23 mouse cellular contexts compared by ENCODE assay signal in genomic region chr4:52265196-52265595, GRCm38 (mm10).
DNase-seq lines count a peak whose midpoint lies in the region; ATAC-seq and TF ChIP-seq lines count a peak whose summit lies in the region.
"Had no signal": no experiment of that assay in that cellular context is flagged by ENCODE, and none has a peak within 500 bp of the region (broad histone marks: within the 10 kb centered on the region; RNA-seq: fewer than 3 reads in every experiment).

No protein-coding gene starts in this region.

- H3K27me3 ChIP-seq in embryonic facial prominence, embryonic 14.5 days (replicated peaks; ENCODE audit: control insufficient read depth, insufficient read depth, low read length), result no peaks in the 10 kb centered on the region
- H3K27me3 ChIP-seq in embryonic facial prominence, embryonic 10.5 days (replicated peaks; ENCODE audit: low read depth, poor library complexity, severe bottlenecking), result no peaks in the 10 kb centered on the region
- H3K27me3 ChIP-seq in forebrain, embryonic 16.5 days (replicated peaks; ENCODE audit: control insufficient read depth, insufficient read depth, low read length), result no peaks in the 10 kb centered on the region
- H3K27me3 ChIP-seq in forebrain, embryonic 12.5 days, result no peaks in the 10 kb centered on the region
- no peaks in the 10 kb centered on the region for H3K27me3 ChIP-seq in midbrain, embryonic 14.5 days (ENCODE audit: control insufficient read depth, insufficient read depth, low read length)
- no peaks in the 10 kb centered on the region for H3K27me3 ChIP-seq in midbrain, embryonic 15.5 days (replicated peaks)
- H3K27me3 ChIP-seq: embryonic facial prominence, embryonic 13.5 days; hindbrain, embryonic 12.5 days; hindbrain, embryonic 15.5 days had no signal

- no peak overlapping the region for H3K27ac ChIP-seq in embryonic facial prominence, embryonic 14.5 days (replicated peaks; ENCODE audit: low read depth, low read length)
- no peak overlapping the region for H3K27ac ChIP-seq in embryonic facial prominence, embryonic 10.5 days (replicated peaks)
- H3K27ac ChIP-seq in forebrain, embryonic 16.5 days (ENCODE audit: low read length), result no peak overlapping the region
- H3K27ac ChIP-seq in forebrain, embryonic 12.5 days, result no peak overlapping the region
- H3K27ac ChIP-seq in layer of hippocampus, adult 2 months, result peak overlapping the region; percentile 23; the same call in 1 of the 2 replicates
- no peak overlapping the region for H3K27ac ChIP-seq in midbrain, embryonic 14.5 days (replicated peaks; ENCODE audit: low read depth, low read length)
- no peak overlapping the region for H3K27ac ChIP-seq in midbrain, embryonic 15.5 days
- H3K27ac ChIP-seq: embryonic facial prominence, embryonic 13.5 days; gastrocnemius, adult 2 months; hindbrain, embryonic 12.5 days; hindbrain, embryonic 15.5 days had no signal

- no peaks in the 10 kb centered on the region for H3K36me3 ChIP-seq in embryonic facial prominence, embryonic 14.5 days (ENCODE audit: control insufficient read depth, insufficient read depth, low read length)
- no peaks in the 10 kb centered on the region for H3K36me3 ChIP-seq in embryonic facial prominence, embryonic 10.5 days (replicated peaks)
- no peaks in the 10 kb centered on the region for H3K36me3 ChIP-seq in forebrain, embryonic 16.5 days (ENCODE audit: control insufficient read depth, insufficient read depth)
- no peaks in the 10 kb centered on the region for H3K36me3 ChIP-seq in forebrain, embryonic 12.5 days (replicated peaks)
- no peaks in the 10 kb centered on the region for H3K36me3 ChIP-seq in midbrain, embryonic 14.5 days (ENCODE audit: control insufficient read depth, insufficient read depth, low read length)
- no peaks in the 10 kb centered on the region for H3K36me3 ChIP-seq in midbrain, embryonic 15.5 days (replicated peaks)
- H3K36me3 ChIP-seq: embryonic facial prominence, embryonic 13.5 days; hindbrain, embryonic 12.5 days; hindbrain, embryonic 15.5 days had no signal

- H3K4me2 ChIP-seq in embryonic facial prominence, embryonic 14.5 days (ENCODE audit: low read depth, low read length), result no peak overlapping the region
- H3K4me2 ChIP-seq in forebrain, embryonic 16.5 days (ENCODE audit: low read length), result no peak overlapping the region
- H3K4me2 ChIP-seq in forebrain, embryonic 12.5 days, result no peak overlapping the region
- H3K4me2 ChIP-seq in midbrain, embryonic 14.5 days (ENCODE audit: low read length), result no peak overlapping the region
- H3K4me2 ChIP-seq in midbrain, embryonic 15.5 days, result no peak overlapping the region
- H3K4me2 ChIP-seq: embryonic facial prominence, embryonic 13.5 days; heart, embryonic 11.5 days; hindbrain, embryonic 12.5 days; hindbrain, embryonic 15.5 days had no signal

- H3K9me3 ChIP-seq in embryonic facial prominence, embryonic 14.5 days (ENCODE audit: control insufficient read depth, low read length), result no peaks in the 10 kb centered on the region
- no peaks in the 10 kb centered on the region for H3K9me3 ChIP-seq in embryonic facial prominence, embryonic 10.5 days
- H3K9me3 ChIP-seq in forebrain, embryonic 16.5 days (ENCODE audit: control insufficient read depth, low read length), result no peaks in the 10 kb centered on the region
- H3K9me3 ChIP-seq in forebrain, embryonic 12.5 days, result no peaks in the 10 kb centered on the region
- no peaks in the 10 kb centered on the region for H3K9me3 ChIP-seq in midbrain, embryonic 14.5 days (ENCODE audit: control insufficient read depth, low read length)
- H3K9me3 ChIP-seq in midbrain, embryonic 15.5 days, result no peaks in the 10 kb centered on the region
- H3K9me3 ChIP-seq: embryonic facial prominence, embryonic 13.5 days; hindbrain, embryonic 12.5 days; hindbrain, embryonic 15.5 days had no signal

- no peaks in the 10 kb centered on the region for H3K4me1 ChIP-seq in embryonic facial prominence, embryonic 14.5 days (ENCODE audit: control insufficient read depth, insufficient read depth, low read length)
- no peaks in the 10 kb centered on the region for H3K4me1 ChIP-seq in embryonic facial prominence, embryonic 10.5 days
- no peaks in the 10 kb centered on the region for H3K4me1 ChIP-seq in forebrain, embryonic 16.5 days (replicated peaks; ENCODE audit: control insufficient read depth, insufficient read depth, low read length)
- no peaks in the 10 kb centered on the region for H3K4me1 ChIP-seq in forebrain, embryonic 12.5 days
- H3K4me1 ChIP-seq in midbrain, embryonic 14.5 days (ENCODE audit: control insufficient read depth, insufficient read depth, low read length), result no peaks in the 10 kb centered on the region
- H3K4me1 ChIP-seq in midbrain, embryonic 15.5 days, result no peaks in the 10 kb centered on the region
- H3K4me1 ChIP-seq: embryonic facial prominence, embryonic 13.5 days; hindbrain, embryonic 12.5 days; hindbrain, embryonic 15.5 days had no signal

- no peak overlapping the region for H3K9ac ChIP-seq in embryonic facial prominence, embryonic 14.5 days (ENCODE audit: low read depth, low read length)
- H3K9ac ChIP-seq in forebrain, embryonic 16.5 days (replicated peaks; ENCODE audit: low read depth, low read length), result no peak overlapping the region
- no peak overlapping the region for H3K9ac ChIP-seq in forebrain, embryonic 12.5 days
- H3K9ac ChIP-seq in midbrain, embryonic 14.5 days (replicated peaks; ENCODE audit: low read length), result no peak overlapping the region
- H3K9ac ChIP-seq in midbrain, embryonic 15.5 days, result no peak overlapping the region
- H3K9ac ChIP-seq: embryonic facial prominence, embryonic 13.5 days; hindbrain, embryonic 12.5 days; hindbrain, embryonic 15.5 days had no signal

- peak; percentile 28 for DNase-seq in embryonic facial prominence, embryonic 14.5 days (ENCODE audit: low spot score)
- DNase-seq in embryonic facial prominence, embryonic 10.5 days (ENCODE audit: low spot score), result no peak
- DNase-seq in layer of hippocampus, adult 2 months (ENCODE audit: low spot score in 2 of 2), result peak in 1 of 2 experiments; percentile 21
- DNase-seq in layer of hippocampus, postnatal 10 days (ENCODE audit: low spot score in 2 of 2), result no peak
- DNase-seq in midbrain, embryonic 14.5 days, result peak; percentile 8
- DNase-seq: adrenal gland, adult 8-10 months; adrenal gland, postnatal 25 days; cerebellum, adult 11 months; cerebellum, adult 2 months; cerebellum, adult 9-11 months; cerebellum, postnatal 25 days; gastrocnemius, adult 2 months; gastrocnemius, postnatal 14 days; heart, adult 11 months had no signal

- no peak for TF ChIP-seq CTCF in layer of hippocampus, adult 2 months (conservative IDR thresholded peaks at IDR 0.05)

- ATAC-seq in embryonic facial prominence, embryonic 14.5 days (ENCODE audit: low read depth), result no peak
- peak; percentile 57 for ATAC-seq in forebrain, embryonic 16.5 days
- no peak for ATAC-seq in forebrain, embryonic 12.5 days (ENCODE audit: low FRiP score)
- ATAC-seq in midbrain, embryonic 14.5 days (ENCODE audit: low FRiP score, low TSS enrichment), result no peak
- ATAC-seq in midbrain, embryonic 15.5 days (replicated peaks), result no peak
- ATAC-seq: activated CD4-positive, CD25-positive, alpha-beta regulatory T cell, adult 4 months; intestine, postnatal 0 days had no signal

- 32% methylated on average over 2 of the region's 2 CpGs for WGBS in embryonic facial prominence, embryonic 14.5 days
- 75% methylated on average over 2 of the region's 2 CpGs for WGBS in embryonic facial prominence, embryonic 10.5 days
- WGBS in forebrain, embryonic 16.5 days, result 18% methylated on average over 2 of the region's 2 CpGs
- 47% methylated on average over 2 of the region's 2 CpGs for WGBS in forebrain, embryonic 12.5 days
- 31% methylated on average over 2 of the region's 2 CpGs for WGBS in midbrain, embryonic 14.5 days
- 30% methylated on average over 2 of the region's 2 CpGs for WGBS in midbrain, embryonic 15.5 days

- H3K4me3 ChIP-seq in embryonic facial prominence, embryonic 14.5 days (ENCODE audit: low read depth, low read length), result no peak overlapping the region
- H3K4me3 ChIP-seq in embryonic facial prominence, embryonic 10.5 days, result no peak overlapping the region
- no peak overlapping the region for H3K4me3 ChIP-seq in forebrain, embryonic 16.5 days (replicated peaks; ENCODE audit: low read length)
- no peak overlapping the region for H3K4me3 ChIP-seq in forebrain, embryonic 12.5 days (replicated peaks)
- no peak overlapping the region for H3K4me3 ChIP-seq in layer of hippocampus, adult 2 months
- no peak overlapping the region for H3K4me3 ChIP-seq in midbrain, embryonic 14.5 days (replicated peaks; ENCODE audit: low read depth, low read length)
- no peak overlapping the region for H3K4me3 ChIP-seq in midbrain, embryonic 15.5 days
- H3K4me3 ChIP-seq: embryonic facial prominence, embryonic 13.5 days; gastrocnemius, adult 2 months; hindbrain, embryonic 12.5 days; hindbrain, embryonic 15.5 days had no signal

Comparison
In these comparisons a context has a peak if more than half of its experiments do, and no peak if none do; other contexts are left out.
1. DNase-seq: peak in embryonic facial prominence, embryonic 14.5 days (single experiment) and midbrain, embryonic 14.5 days (single experiment); none in embryonic facial prominence, embryonic 10.5 days (single experiment) and layer of hippocampus, postnatal 10 days (0 of 2).